Mouse (Mus musculus): ENCODE measurements at regions not wholly inside any gene's neighbourhood (a gene's known extent, or its start where the extent isn't known, plus 50 kb on each side); places are given as distances from the start of the nearest gene placed in this dataset.
"Not testable (repeated sequence)": the region's sequence is repeated elsewhere in the genome, so short reads cannot be mapped to it uniquely, and the experiment has no call there.

DNA sequence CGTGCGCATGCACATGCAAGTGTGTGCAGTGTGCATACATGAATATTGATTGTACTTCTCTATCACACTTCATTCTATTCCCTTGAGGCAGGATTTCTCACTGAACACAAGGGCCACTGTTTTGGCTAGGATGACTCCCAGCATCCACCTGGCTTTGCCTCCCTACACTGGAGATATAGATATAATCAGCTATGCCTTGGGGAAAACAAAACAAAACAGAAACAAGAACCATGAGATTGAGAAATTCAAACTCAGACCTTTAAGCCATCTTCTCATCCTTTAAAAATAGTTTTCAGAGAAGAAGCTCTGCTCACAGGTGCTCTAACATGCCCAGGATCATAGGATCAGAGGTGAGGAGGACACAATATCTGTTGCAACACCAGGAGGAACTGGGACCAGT is 469.6 kb upstream of the Tbl1xr1 start:
- H3K36me3 ChIP-seq (ENCODE audit: control insufficient read depth, insufficient read depth, low read length) = no peaks in the 10 kb centered on the region
- no peak for DNase-seq
- H3K9ac ChIP-seq (ENCODE audit: low read depth, low read length) = no peak overlapping the region
- H3K4me3 ChIP-seq = no peak overlapping the region
- 99% methylated on average over 2 of the region's 2 CpGs for WGBS
- H3K27me3 ChIP-seq (ENCODE audit: control insufficient read depth, insufficient read depth, low read length) = no peaks in the 10 kb centered on the region
- no peaks in the 10 kb centered on the region for H3K79me2 ChIP-seq (replicated peaks; ENCODE audit: control insufficient read depth, insufficient read depth, low read length)
- intact Hi-C loops (cut with DNase I) = no loop called here
- no peak for TF ChIP-seq POLR2A (IDR thresholded peaks at IDR 0.05; ENCODE audit: insufficient read depth, low read depth, low read length)
- TF ChIP-seq EP300 (IDR thresholded peaks at IDR 0.05; ENCODE audit: insufficient read depth, low read depth, low read length) = no peak
- TF ChIP-seq CTCF (IDR thresholded peaks at IDR 0.05) = no peak
- H3K27ac ChIP-seq = no peak overlapping the region
- no peaks in the 10 kb centered on the region for H3K4me1 ChIP-seq (ENCODE audit: control insufficient read depth, insufficient read depth, low read length)

DNA sequence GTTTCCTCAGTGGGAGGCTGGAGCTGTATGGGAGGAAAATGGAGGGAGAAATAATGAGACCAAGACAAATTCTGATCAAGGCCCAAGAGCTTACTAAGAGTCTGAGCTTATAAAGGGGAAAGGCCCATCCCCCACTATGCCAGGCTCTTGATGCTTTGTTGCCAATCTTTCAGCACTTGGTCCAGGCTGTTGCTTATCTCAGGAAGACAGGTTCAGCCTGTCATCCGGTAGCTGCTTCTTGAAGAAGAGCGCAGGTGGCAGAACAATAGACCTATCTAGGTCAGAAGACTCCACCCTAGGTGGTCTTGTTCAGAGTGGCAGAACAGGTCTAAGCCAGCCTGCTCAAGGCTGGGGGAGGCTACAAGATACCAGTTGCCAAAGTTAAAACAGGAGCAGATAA is 466.2 kb upstream of the Tbl1xr1 start:
- no peak overlapping the region for H3K4me3 ChIP-seq
- H3K79me2 ChIP-seq (replicated peaks; ENCODE audit: control insufficient read depth, insufficient read depth, low read length) = no peaks in the 10 kb centered on the region
- intact Hi-C loops (cut with DNase I) = no loop called here
- DNase-seq = no peak
- H3K9ac ChIP-seq (ENCODE audit: low read depth, low read length) = no peak overlapping the region
- 81% methylated on average over 2 of the region's 2 CpGs for WGBS
- H3K27ac ChIP-seq = no peak overlapping the region
- H3K4me1 ChIP-seq (ENCODE audit: control insufficient read depth, insufficient read depth, low read length) = no peaks in the 10 kb centered on the region
- no peaks in the 10 kb centered on the region for H3K27me3 ChIP-seq (ENCODE audit: control insufficient read depth, insufficient read depth, low read length)
- TF ChIP-seq POLR2A (IDR thresholded peaks at IDR 0.05; ENCODE audit: insufficient read depth, low read depth, low read length) = no peak
- no peak for TF ChIP-seq CTCF (IDR thresholded peaks at IDR 0.05)
- TF ChIP-seq EP300 (IDR thresholded peaks at IDR 0.05; ENCODE audit: insufficient read depth, low read depth, low read length) = no peak
- no peaks in the 10 kb centered on the region for H3K36me3 ChIP-seq (ENCODE audit: control insufficient read depth, insufficient read depth, low read length)

DNA sequence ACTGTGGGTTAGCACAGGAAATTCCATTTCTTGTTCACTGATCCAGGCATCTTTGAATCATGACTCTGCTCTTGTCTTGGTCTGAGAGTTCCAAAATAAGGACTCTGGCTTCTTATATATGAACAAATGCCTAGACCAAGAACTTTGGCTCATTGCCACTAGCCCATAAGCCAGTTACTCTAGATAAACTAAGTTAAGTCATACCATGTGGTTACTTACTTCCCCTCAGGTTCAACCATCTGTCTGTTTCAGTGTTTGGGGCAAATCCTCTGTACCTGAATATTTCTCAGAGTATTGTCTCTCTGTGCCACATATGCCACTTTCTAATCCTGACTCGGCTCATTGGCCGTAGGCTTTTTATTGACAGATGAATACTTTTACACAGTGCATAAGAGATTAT is 454.7 kb upstream of the Tbl1xr1 start:
- no peak overlapping the region for H3K9ac ChIP-seq (ENCODE audit: low read depth, low read length)
- WGBS = 94% methylated on average over 2 of the region's 2 CpGs
- H3K4me1 ChIP-seq (ENCODE audit: control insufficient read depth, insufficient read depth, low read length) = no peaks in the 10 kb centered on the region; the same call in none of the 2 replicates
- peaks cover 11% of the 10 kb centered on the region for H3K36me3 ChIP-seq (ENCODE audit: control insufficient read depth, insufficient read depth, low read length)
- intact Hi-C loops (cut with DNase I) = no loop called here
- no peak overlapping the region for H3K4me3 ChIP-seq
- DNase-seq = no peak
- no peak overlapping the region for H3K27ac ChIP-seq
- no peak for TF ChIP-seq EP300 (IDR thresholded peaks at IDR 0.05; ENCODE audit: insufficient read depth, low read depth, low read length)
- TF ChIP-seq POLR2A (IDR thresholded peaks at IDR 0.05; ENCODE audit: insufficient read depth, low read depth, low read length) = no peak
- TF ChIP-seq CTCF (IDR thresholded peaks at IDR 0.05) = no peak
- H3K27me3 ChIP-seq (ENCODE audit: control insufficient read depth, insufficient read depth, low read length) = no peaks in the 10 kb centered on the region
- no peaks in the 10 kb centered on the region for H3K79me2 ChIP-seq (replicated peaks; ENCODE audit: control insufficient read depth, insufficient read depth, low read length)

DNA sequence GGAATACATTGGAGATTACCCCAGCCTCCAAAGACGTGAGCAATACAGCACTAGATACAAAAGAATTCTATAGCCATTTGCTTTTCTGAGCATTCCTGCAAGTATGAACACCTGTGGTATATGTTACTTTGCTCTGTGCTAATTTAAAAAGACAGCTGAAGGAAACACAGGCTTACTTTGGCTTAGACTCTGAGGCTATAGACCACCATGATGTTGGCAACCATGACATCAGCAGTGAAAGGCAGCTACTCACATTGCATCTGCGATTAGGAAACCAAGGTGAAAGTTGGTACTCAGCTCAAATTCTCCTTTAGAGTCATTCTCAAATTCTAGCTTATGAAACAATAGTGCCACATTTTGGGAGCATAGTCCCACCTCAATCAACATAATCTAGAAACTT is 451.4 kb upstream of the Tbl1xr1 start:
- intact Hi-C loops (cut with DNase I) = no loop called here
- Histone ChIP-seq H3K36me3 (ENCODE audit: control insufficient read depth, insufficient read depth, low read length) (peaks cover 11% of the 10 kb centered on the region), H3K27me3 (ENCODE audit: control insufficient read depth, insufficient read depth, low read length) (no peaks in the 10 kb centered on the region), H3K9ac (ENCODE audit: low read depth, low read length) (no peak overlapping the region), H3K27ac (no peak overlapping the region), H3K4me3 (no peak overlapping the region), H3K79me2 (replicated peaks; ENCODE audit: control insufficient read depth, insufficient read depth, low read length) (no peaks in the 10 kb centered on the region), H3K4me1 (ENCODE audit: control insufficient read depth, insufficient read depth, low read length) (no peaks in the 10 kb centered on the region; the same call in none of the 2 replicates)
- DNase-seq = no peak
- TF ChIP-seq CTCF (IDR thresholded peaks at IDR 0.05) = no peak
- TF ChIP-seq EP300 (IDR thresholded peaks at IDR 0.05; ENCODE audit: insufficient read depth, low read depth, low read length) = no peak
- no peak for TF ChIP-seq POLR2A (IDR thresholded peaks at IDR 0.05; ENCODE audit: insufficient read depth, low read depth, low read length)
- 96% methylated on average over 2 of the region's 2 CpGs for WGBS

DNA sequence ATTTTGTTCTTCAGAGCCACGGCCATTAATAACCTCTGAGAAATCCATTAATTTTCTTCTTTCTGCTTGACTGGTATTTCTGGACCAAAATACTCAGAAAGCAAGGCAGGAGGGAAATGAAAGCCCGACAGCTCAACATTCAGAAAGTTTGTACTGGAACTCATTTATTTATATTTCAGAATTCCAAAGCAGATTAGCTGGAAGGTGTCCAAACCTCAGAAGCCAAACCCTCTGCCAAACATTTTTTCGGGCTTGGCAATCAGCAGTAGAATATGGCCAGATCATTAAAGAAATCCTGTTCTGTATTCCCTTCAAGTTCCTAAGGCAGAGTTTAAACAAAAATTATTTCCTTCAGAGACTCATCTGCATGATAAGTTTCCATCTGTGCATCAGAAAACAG is 450.4 kb upstream of the Tbl1xr1 start:
- WGBS = 4% methylated on average over 3 of the region's 3 CpGs
- TF ChIP-seq CTCF (IDR thresholded peaks at IDR 0.05) = no peak
- no peak for TF ChIP-seq EP300 (IDR thresholded peaks at IDR 0.05; ENCODE audit: insufficient read depth, low read depth, low read length)
- no peak for TF ChIP-seq POLR2A (IDR thresholded peaks at IDR 0.05; ENCODE audit: insufficient read depth, low read depth, low read length)
- Histone ChIP-seq H3K4me1 (ENCODE audit: control insufficient read depth, insufficient read depth, low read length) (no peaks in the 10 kb centered on the region; the same call in none of the 2 replicates), H3K4me3 (no peak overlapping the region), H3K79me2 (replicated peaks; ENCODE audit: control insufficient read depth, insufficient read depth, low read length) (no peaks in the 10 kb centered on the region), H3K27me3 (ENCODE audit: control insufficient read depth, insufficient read depth, low read length) (no peaks in the 10 kb centered on the region), H3K27ac (peak overlapping the region; percentile 51), H3K36me3 (ENCODE audit: control insufficient read depth, insufficient read depth, low read length) (peaks cover 11% of the 10 kb centered on the region), H3K9ac (ENCODE audit: low read depth, low read length) (no peak overlapping the region)
- intact Hi-C loops (cut with DNase I) = loop anchor here (2.0 kb wide), 1 partner anchor 17 kb away; no protein-coding TSS in a partner anchor
- DNase-seq = peak in 1 of 2 experiments; percentile 48

DNA sequence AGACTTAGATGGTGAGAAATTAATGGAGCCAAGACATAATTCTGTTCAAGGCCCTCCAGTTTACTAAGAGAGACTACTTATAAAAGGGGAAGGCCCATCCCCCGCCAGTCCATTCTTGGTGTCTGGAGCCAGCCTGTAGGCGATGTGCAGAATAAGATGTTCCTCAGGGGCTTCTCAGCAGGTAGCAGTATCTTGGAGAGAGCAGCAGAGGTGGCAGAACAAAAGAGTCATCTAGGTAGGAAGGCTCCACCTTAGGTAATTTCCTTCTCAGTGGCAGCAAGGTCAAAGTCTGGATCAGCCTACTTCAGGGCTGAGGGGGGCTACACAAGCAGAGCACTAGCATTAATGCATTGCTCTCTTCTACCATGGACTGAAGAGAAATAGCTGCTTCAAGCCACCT is 449.4 kb upstream of the Tbl1xr1 start:
- H3K36me3 ChIP-seq (ENCODE audit: control insufficient read depth, insufficient read depth, low read length) = peaks cover 11% of the 10 kb centered on the region
- H3K79me2 ChIP-seq (replicated peaks; ENCODE audit: control insufficient read depth, insufficient read depth, low read length); DNase-seq; H3K27ac ChIP-seq; H3K4me1 ChIP-seq (ENCODE audit: control insufficient read depth, insufficient read depth, low read length); H3K27me3 ChIP-seq (ENCODE audit: control insufficient read depth, insufficient read depth, low read length); H3K4me3 ChIP-seq; H3K9ac ChIP-seq (ENCODE audit: low read depth, low read length): not testable (repeated sequence)
- WGBS = 95% methylated on average over 2 of the region's 2 CpGs
- intact Hi-C loops (cut with DNase I) = loop anchor here (2.0 kb wide), 1 partner anchor 16 kb away; no protein-coding TSS in a partner anchor
